Mouse (Mus musculus): ENCODE measurements around the gene Olfr140. TPM values are rescaled to one million over a fixed set of nuclear protein-coding genes. Genes with fewer than 3 reads are reported as not detected.

The Olfr140 gene
- not detected in 2 replicates for polyA plus RNA-seq (2012; ENCODE audit: low replicate concordance)

GRCm38 (mm10) chr2:90063494-90063893 is at the start of gene Olfr140:
Olfr140 (minus strand) TSS chr2:90063594.

GRCm38 (mm10) chr2:90035037-90035436 is 28.4 kb downstream of the Olfr140 start, which contains the start of gene Olfr1265:
Olfr1265 (plus strand) TSS chr2:90035337.

GRCm38 (mm10) chr2:90025477-90025876 is 37.9 kb downstream of the Olfr140 start, which contains the start of gene Olfr1264:
Olfr1264 (minus strand) TSS chr2:90025577.

GRCm38 (mm10) chr2:90011831-90012230 is 51.6 kb downstream of the Olfr140 start, which contains the start of gene Olfr1263:
Olfr1263 (plus strand) TSS chr2:90012131.

GRCm38 (mm10) chr2:89999845-90000244 is 63.5 kb downstream of the Olfr140 start, which contains the start of gene Olfr1262:
Olfr1262 (plus strand) TSS chr2:90000145.

Other genes with a start within 250 kb of the Olfr140 start
- gene Olfr1256, start 222.0 kb downstream of the Olfr140 start, polyA plus RNA-seq (2012; ENCODE audit: low replicate concordance) = not detected in 2 replicates
- not detected in 2 replicates for gene Olfr48, start 215.4 kb downstream of the Olfr140 start, polyA plus RNA-seq (2012; ENCODE audit: low replicate concordance)
- not detected in 2 replicates for gene Olfr1257, start 185.2 kb downstream of the Olfr140 start, polyA plus RNA-seq (2012; ENCODE audit: low replicate concordance)
- not detected in 2 replicates for gene Olfr1258, start 136.3 kb downstream of the Olfr140 start, polyA plus RNA-seq (2012; ENCODE audit: low replicate concordance)
- not detected in 2 replicates for gene Olfr1259, start 114.9 kb downstream of the Olfr140 start, polyA plus RNA-seq (2012; ENCODE audit: low replicate concordance)
- not detected in 2 replicates for gene Olfr1260, start 89.3 kb downstream of the Olfr140 start, polyA plus RNA-seq (2012; ENCODE audit: low replicate concordance)
- not detected in 2 replicates for gene Olfr1261, start 72.4 kb downstream of the Olfr140 start, polyA plus RNA-seq (2012; ENCODE audit: low replicate concordance)
- gene Olfr1262, start 63.4 kb downstream of the Olfr140 start, polyA plus RNA-seq (2012; ENCODE audit: low replicate concordance) = not detected in 2 replicates
- gene Olfr1263, start 51.5 kb downstream of the Olfr140 start, polyA plus RNA-seq (2012; ENCODE audit: low replicate concordance) = not detected in 2 replicates
- gene Olfr1264, start 38.0 kb downstream of the Olfr140 start, polyA plus RNA-seq (2012; ENCODE audit: low replicate concordance) = not detected in 2 replicates
- gene Olfr1265, start 28.3 kb downstream of the Olfr140 start, polyA plus RNA-seq (2012; ENCODE audit: low replicate concordance) = not detected in 2 replicates
- not detected in 2 replicates for gene Olfr1269, start 57.8 kb upstream of the Olfr140 start, polyA plus RNA-seq (2012; ENCODE audit: low replicate concordance)
- not detected in 2 replicates for gene Olfr32, start 78.7 kb upstream of the Olfr140 start, polyA plus RNA-seq (2012; ENCODE audit: low replicate concordance)
- not detected in 2 replicates for gene Olfr1270, start 89.5 kb upstream of the Olfr140 start, polyA plus RNA-seq (2012; ENCODE audit: low replicate concordance)
- not detected in 2 replicates for gene Olfr1506, start 160.9 kb upstream of the Olfr140 start, polyA plus RNA-seq (2012; ENCODE audit: low replicate concordance)
- gene Olfr142, start 194.0 kb upstream of the Olfr140 start, polyA plus RNA-seq (2012; ENCODE audit: low replicate concordance) = not detected in 2 replicates
- gene Olfr1271, start 207.4 kb upstream of the Olfr140 start, polyA plus RNA-seq (2012; ENCODE audit: low replicate concordance) = not detected in 2 replicates
- 0.09 TPM in 1 of 2 replicates, not detected in the other for gene Olfr1272, start 229.2 kb upstream of the Olfr140 start, polyA plus RNA-seq (2012; ENCODE audit: low replicate concordance)

Measured in leukemia stem cell, adult 10-12 weeks (primary cell).